Mouse (Mus musculus): ENCODE results near the gene Fam187a. TPM values are rescaled to one million over a fixed set of nuclear protein-coding genes. Genes with fewer than 3 reads are reported as not detected.

Fam187a gene
- 0.11 TPM in 1 of 2 replicates, not detected in the other for polyA plus RNA-seq (2014; fragmentation: Nextera tagmentation; extraction: Ambion mirVana)

DNA sequence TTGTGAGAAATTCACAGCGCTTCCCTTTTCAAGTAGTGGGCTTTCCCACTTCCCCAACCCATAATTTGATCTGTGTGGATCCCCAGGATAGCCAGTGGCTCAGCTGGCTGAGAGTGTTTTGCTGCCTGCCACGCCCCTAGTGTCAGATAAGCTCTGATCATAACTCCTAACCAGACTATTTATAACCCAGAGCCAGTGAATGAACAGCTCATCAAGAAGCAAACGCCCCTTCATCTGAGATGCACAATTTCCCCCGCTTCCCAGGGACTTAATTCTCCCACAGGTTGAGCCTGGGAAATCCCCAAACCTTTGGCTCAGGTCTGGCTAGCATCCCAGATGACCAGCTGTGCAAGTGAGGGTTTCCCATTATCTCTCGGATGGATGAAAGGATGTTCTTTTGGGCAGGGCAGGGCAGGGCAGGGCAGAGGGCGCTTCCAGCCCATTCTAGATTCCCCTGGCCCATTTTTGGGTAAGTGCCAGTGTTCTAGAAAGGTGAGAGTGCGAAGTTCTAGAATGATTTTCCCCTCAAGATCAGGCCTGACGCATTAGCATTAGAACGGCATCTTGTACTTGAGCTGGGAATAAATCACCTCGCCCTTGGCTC, at the start of gene Fam187a:
TSS of gene Fam187a (plus strand) at position 554 of the 604 bp plus-strand sequence.
- Histone ChIP-seq H3K4me2 (ENCODE audit: low read depth, severe bottlenecking) (no peak within 1 kb of the TSS), H3K27ac (replicated peaks; ENCODE audit: low read depth, low read length) (no peak within 1 kb of the TSS), H3K9me3 (ENCODE audit: control insufficient read depth, low read length) (no peaks in the 10 kb centered on the region), H3K36me3 (ENCODE audit: control insufficient read depth, insufficient read depth, low read length) (no peaks in the 10 kb centered on the region), H3K27me3 (ENCODE audit: control insufficient read depth, insufficient read depth, low read length) (0 out of 2 replicates have a peak, but pooled peaks cover 4% of the 10 kb centered on the region), H3K9ac (ENCODE audit: low read length) (no peak within 1 kb of the TSS), H3K4me1 (ENCODE audit: control insufficient read depth, insufficient read depth, low read length) (no peaks in the 10 kb centered on the region; the same call in 1 of the 2 replicates), H3K4me3 (ENCODE audit: low read depth, low read length) (no peak within 1 kb of the TSS)
- 63% methylated on average over 10 of the region's 10 CpGs for WGBS
- ATAC-seq (ENCODE audit: insufficient number of reproducible peaks, low FRiP score, low TSS enrichment, low read depth) (no peak), DNase-seq (ENCODE audit: low spot score) (no peak)

DNA sequence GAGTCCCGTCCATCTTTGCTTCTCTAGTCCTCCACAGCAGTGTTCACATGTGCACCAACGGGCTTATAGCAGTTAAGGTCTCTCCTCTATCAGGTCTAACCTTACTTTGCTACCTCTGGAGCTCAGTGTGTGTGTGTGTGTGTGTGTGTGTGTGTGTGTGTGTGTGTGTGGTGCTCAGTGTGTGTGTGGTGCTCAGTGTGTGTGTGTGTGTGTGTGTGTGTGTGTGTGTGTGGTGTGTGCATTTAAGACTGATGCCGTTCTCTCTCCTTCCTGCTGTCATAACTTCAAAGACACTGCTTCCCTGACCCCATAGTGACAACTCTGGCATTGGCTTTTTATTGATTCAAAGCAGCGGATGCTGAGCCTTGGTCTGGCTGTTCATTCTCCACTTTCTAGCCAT, 49.4 kb upstream of the Fam187a start, which contains the start of gene Higd1b:
TSS of gene Higd1b (plus strand) at position 301 of the 400 bp plus-strand sequence.
- ATAC-seq (ENCODE audit: insufficient number of reproducible peaks, low FRiP score, low TSS enrichment, low read depth) (no peak), DNase-seq (ENCODE audit: low spot score) (no peak)
- Histone ChIP-seq H3K4me1 (ENCODE audit: control insufficient read depth, insufficient read depth, low read length) (no peaks in the 10 kb centered on the region), H3K27ac (replicated peaks; ENCODE audit: low read depth, low read length) (no peak within 1 kb of the TSS), H3K4me2 (ENCODE audit: low read depth, severe bottlenecking) (no peak within 1 kb of the TSS), H3K9ac (ENCODE audit: low read length) (no peak within 1 kb of the TSS), H3K36me3 (ENCODE audit: control insufficient read depth, insufficient read depth, low read length) (peaks cover 20% of the 10 kb centered on the region; the same call in 1 of the 2 replicates), H3K4me3 (ENCODE audit: low read depth, low read length) (no peak within 1 kb of the TSS), H3K27me3 (ENCODE audit: control insufficient read depth, insufficient read depth, low read length) (no peaks in the 10 kb centered on the region), H3K9me3 (ENCODE audit: control insufficient read depth, low read length) (no peaks in the 10 kb centered on the region)
- 72% methylated on average over 4 of the region's 4 CpGs for WGBS

DNA sequence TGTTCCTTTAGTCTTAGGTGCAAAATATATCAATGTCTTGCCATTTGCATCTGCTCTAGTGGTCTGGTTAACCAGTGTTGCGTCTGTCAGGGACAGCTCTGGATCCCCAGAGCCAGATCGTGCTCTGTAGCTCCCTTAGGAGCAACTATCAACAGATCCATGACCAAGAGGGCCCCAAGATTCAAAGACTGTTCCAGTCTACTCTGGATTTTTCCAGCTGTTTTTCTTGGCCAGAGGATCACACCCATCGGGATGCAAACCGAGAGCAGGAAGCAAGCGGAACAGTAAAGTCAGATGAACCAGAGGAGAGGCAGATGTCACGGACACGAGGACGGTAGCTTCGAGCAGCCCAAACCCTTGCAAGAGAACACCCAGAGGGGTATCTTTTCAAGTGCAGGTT, 48.8 kb upstream of the Fam187a start:
- H3K9ac ChIP-seq (ENCODE audit: low read length): no peak overlapping the region
- no peaks in the 10 kb centered on the region for H3K9me3 ChIP-seq (ENCODE audit: control insufficient read depth, low read length)
- no peaks in the 10 kb centered on the region for H3K4me1 ChIP-seq (ENCODE audit: control insufficient read depth, insufficient read depth, low read length)
- DNase-seq (ENCODE audit: low spot score) (no peak), ATAC-seq (ENCODE audit: insufficient number of reproducible peaks, low FRiP score, low TSS enrichment, low read depth) (no peak)
- 86% methylated on average over 9 of the region's 9 CpGs for WGBS
- peaks cover 23% of the 10 kb centered on the region for H3K36me3 ChIP-seq (ENCODE audit: control insufficient read depth, insufficient read depth, low read length)
- H3K27me3 ChIP-seq (ENCODE audit: control insufficient read depth, insufficient read depth, low read length): no peaks in the 10 kb centered on the region
- H3K4me3 ChIP-seq (ENCODE audit: low read depth, low read length): no peak overlapping the region
- no peak overlapping the region for H3K27ac ChIP-seq (replicated peaks; ENCODE audit: low read depth, low read length)
- H3K4me2 ChIP-seq (ENCODE audit: low read depth, severe bottlenecking): no peak overlapping the region

GRCm38 (mm10) chr11:102837385-102837784, 47.6 kb upstream of the Fam187a start:
- H3K27ac ChIP-seq (replicated peaks; ENCODE audit: low read depth, low read length): no peak overlapping the region

GRCm38 (mm10) chr11:102838126-102838525, 46.8 kb upstream of the Fam187a start:
- 89% methylated on average over 2 of the region's 2 CpGs for WGBS
- Histone ChIP-seq H3K9me3 (ENCODE audit: control insufficient read depth, low read length) (no peaks in the 10 kb centered on the region), H3K36me3 (ENCODE audit: control insufficient read depth, insufficient read depth, low read length) (peaks cover 27% of the 10 kb centered on the region), H3K27ac (replicated peaks; ENCODE audit: low read depth, low read length) (no peak overlapping the region), H3K4me2 (ENCODE audit: low read depth, severe bottlenecking) (no peak overlapping the region), H3K9ac (ENCODE audit: low read length) (no peak overlapping the region), H3K4me1 (ENCODE audit: control insufficient read depth, insufficient read depth, low read length) (no peaks in the 10 kb centered on the region), H3K4me3 (ENCODE audit: low read depth, low read length) (no peak overlapping the region), H3K27me3 (ENCODE audit: control insufficient read depth, insufficient read depth, low read length) (no peaks in the 10 kb centered on the region)
- no peak for DNase-seq (ENCODE audit: low spot score)
- ATAC-seq (ENCODE audit: insufficient number of reproducible peaks, low FRiP score, low TSS enrichment, low read depth): no peak

More at GRCm38 (mm10) chr11:102837385-102837784, 47.6 kb upstream of the Fam187a start:
- no peaks in the 10 kb centered on the region for H3K9me3 ChIP-seq (ENCODE audit: control insufficient read depth, low read length)
- DNase-seq (ENCODE audit: low spot score): no peak
- ATAC-seq (ENCODE audit: insufficient number of reproducible peaks, low FRiP score, low TSS enrichment, low read depth): no peak
- no peaks in the 10 kb centered on the region for H3K4me1 ChIP-seq (ENCODE audit: control insufficient read depth, insufficient read depth, low read length)
- H3K4me3 ChIP-seq (ENCODE audit: low read depth, low read length): no peak overlapping the region
- peaks cover 24% of the 10 kb centered on the region for H3K36me3 ChIP-seq (ENCODE audit: control insufficient read depth, insufficient read depth, low read length)
- H3K27me3 ChIP-seq (ENCODE audit: control insufficient read depth, insufficient read depth, low read length): no peaks in the 10 kb centered on the region
- 100% methylated on average over 1 of the region's 1 CpGs for WGBS
- H3K4me2 ChIP-seq (ENCODE audit: low read depth, severe bottlenecking): no peak overlapping the region
- no peak overlapping the region for H3K9ac ChIP-seq (ENCODE audit: low read length)

- DNase-seq (ENCODE audit: low spot score): no peak
- Histone ChIP-seq H3K4me2 (ENCODE audit: low read depth, severe bottlenecking) (no peak overlapping the region), H3K27me3 (ENCODE audit: control insufficient read depth, insufficient read depth, low read length) (no peaks in the 10 kb centered on the region), H3K9me3 (ENCODE audit: control insufficient read depth, low read length) (no peaks in the 10 kb centered on the region), H3K9ac (ENCODE audit: low read length) (no peak overlapping the region), H3K4me3 (ENCODE audit: low read depth, low read length) (no peak overlapping the region), H3K27ac (replicated peaks; ENCODE audit: low read depth, low read length) (no peak overlapping the region), H3K4me1 (ENCODE audit: control insufficient read depth, insufficient read depth, low read length) (no peaks in the 10 kb centered on the region), H3K36me3 (ENCODE audit: control insufficient read depth, insufficient read depth, low read length) (peaks cover 28% of the 10 kb centered on the region)
- no peak for ATAC-seq (ENCODE audit: insufficient number of reproducible peaks, low FRiP score, low TSS enrichment, low read depth)
- 92% methylated on average over 9 of the region's 9 CpGs for WGBS
These were observed 46.3 kb upstream of the Fam187a start for GRCm38 (mm10) chr11:102838616-102839150.

GRCm38 (mm10) chr11:102845926-102846325, 39.0 kb upstream of the Fam187a start:
- Histone ChIP-seq H3K27ac (replicated peaks; ENCODE audit: low read depth, low read length) (no peak overlapping the region), H3K4me1 (ENCODE audit: control insufficient read depth, insufficient read depth, low read length) (no peaks in the 10 kb centered on the region), H3K9me3 (ENCODE audit: control insufficient read depth, low read length) (no peaks in the 10 kb centered on the region), H3K27me3 (ENCODE audit: control insufficient read depth, insufficient read depth, low read length) (no peaks in the 10 kb centered on the region), H3K36me3 (ENCODE audit: control insufficient read depth, insufficient read depth, low read length) (peaks cover 27% of the 10 kb centered on the region), H3K4me2 (ENCODE audit: low read depth, severe bottlenecking) (no peak overlapping the region), H3K4me3 (ENCODE audit: low read depth, low read length) (no peak overlapping the region), H3K9ac (ENCODE audit: low read length) (no peak overlapping the region)
- no peak for DNase-seq (ENCODE audit: low spot score)
- ATAC-seq (ENCODE audit: insufficient number of reproducible peaks, low FRiP score, low TSS enrichment, low read depth): no peak
- WGBS: 68% methylated on average over 10 of the region's 10 CpGs

- DNase-seq (ENCODE audit: low spot score) (peak; percentile 80), ATAC-seq (ENCODE audit: insufficient number of reproducible peaks, low FRiP score, low TSS enrichment, low read depth) (no peak)
- Histone ChIP-seq H3K9ac (ENCODE audit: low read length) (no peak overlapping the region), H3K4me1 (ENCODE audit: control insufficient read depth, insufficient read depth, low read length) (peaks cover 13% of the 10 kb centered on the region), H3K36me3 (ENCODE audit: control insufficient read depth, insufficient read depth, low read length) (peaks cover 18% of the 10 kb centered on the region), H3K27me3 (ENCODE audit: control insufficient read depth, insufficient read depth, low read length) (no peaks in the 10 kb centered on the region), H3K4me2 (ENCODE audit: low read depth, severe bottlenecking) (no peak overlapping the region), H3K27ac (replicated peaks; ENCODE audit: low read depth, low read length) (no peak overlapping the region), H3K9me3 (ENCODE audit: control insufficient read depth, low read length) (no peaks in the 10 kb centered on the region), H3K4me3 (ENCODE audit: low read depth, low read length) (no peak overlapping the region)
- 71% methylated on average over 5 of the region's 5 CpGs for WGBS
These were observed 33.1 kb upstream of the Fam187a start for GRCm38 (mm10) chr11:102851883-102852282.

Measured in limb, embryonic 11.5 days (tissue).